Mouse (Mus musculus): ENCODE measurements around the gene Med13l.

DNA sequence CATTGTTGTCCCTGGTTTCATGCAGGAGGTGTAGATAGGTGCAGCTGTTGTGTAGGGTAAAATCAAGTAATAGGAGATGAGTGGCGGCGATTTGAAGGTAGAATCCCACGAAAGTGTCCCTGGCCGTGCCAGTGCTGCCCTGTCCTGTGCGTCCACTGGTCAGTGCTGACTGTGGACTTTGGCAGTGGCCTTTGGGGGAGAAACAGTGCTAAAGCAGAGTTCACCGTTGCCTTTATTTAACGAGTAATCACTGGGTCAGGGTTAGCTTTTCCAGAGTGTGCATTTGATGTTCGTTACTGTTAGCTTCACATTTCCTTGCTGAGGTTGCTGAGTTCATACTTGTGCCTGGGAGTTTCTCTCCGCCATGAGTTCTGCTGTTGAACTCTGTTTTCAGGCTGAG is 133.5 kb downstream of the Med13l start:
- TF ChIP-seq CTCF (IDR thresholded peaks at IDR 0.05; ENCODE audit: extremely low read depth, insufficient read depth, insufficient read length, insufficient replicate concordance), result no peak
- no peak for TF ChIP-seq POLR2A (IDR thresholded peaks at IDR 0.05; ENCODE audit: low read depth, low read length)

All from spleen, adult 2 months (tissue).